Mouse (Mus musculus) MEL-GATA-1-ER (cell line): ENCODE measurements around the gene Nup107.
A peak's percentile ranks its signal among the peaks of the same experiment; 100 is the strongest.
"Not testable (repeated sequence)": the region's sequence is repeated elsewhere in the genome, so short reads cannot be mapped to it uniquely, and the experiment has no call there.

Experiments used
- DNase-seq: peaks from one replicate; pipeline ENCODE4 v3.0.0-alpha.2; 2012; ENCODE audit warnings: low read depth; ENCODE audit errors: extremely low read depth

Nup107 gene

GRCm38 (mm10) chr10:117738928-117739647 is 53.4 kb downstream of the Nup107 start:
- no peak for DNase-seq

GRCm38 (mm10) chr10:117738140-117738921 is 54.2 kb downstream of the Nup107 start:
- DNase-seq: no peak

- not testable (repeated sequence) for DNase-seq
Observed at GRCm38 (mm10) chr10:117737498-117737897, 55.0 kb downstream of the Nup107 start.

GRCm38 (mm10) chr10:117737075-117737474 is 55.4 kb downstream of the Nup107 start:
- no peak for DNase-seq

GRCm38 (mm10) chr10:117736573-117736972 is 55.9 kb downstream of the Nup107 start:
- DNase-seq: no peak

GRCm38 (mm10) chr10:117735396-117735795 is 57.1 kb downstream of the Nup107 start:
- not testable (repeated sequence) for DNase-seq

- DNase-seq: not testable (repeated sequence)
Observed at GRCm38 (mm10) chr10:117734104-117734852, 58.2 kb downstream of the Nup107 start.

GRCm38 (mm10) chr10:117733626-117734025 is 58.9 kb downstream of the Nup107 start:
- not testable (repeated sequence) for DNase-seq

GRCm38 (mm10) chr10:117732962-117733592 is 59.4 kb downstream of the Nup107 start:
- DNase-seq: no peak

- peak; percentile 74 for DNase-seq
Observed at GRCm38 (mm10) chr10:117732184-117732583, 60.3 kb downstream of the Nup107 start.

- DNase-seq: peak; percentile 72
Observed at GRCm38 (mm10) chr10:117731244-117732101, 61.0 kb downstream of the Nup107 start.

- no peak for DNase-seq
Observed at GRCm38 (mm10) chr10:117730637-117731203, 61.8 kb downstream of the Nup107 start.

GRCm38 (mm10) chr10:117730140-117730539 is 62.4 kb downstream of the Nup107 start:
- DNase-seq: no peak

GRCm38 (mm10) chr10:117729139-117729814 is 63.2 kb downstream of the Nup107 start:
- DNase-seq: no peak

GRCm38 (mm10) chr10:117728574-117728973 is 63.9 kb downstream of the Nup107 start:
- no peak for DNase-seq

GRCm38 (mm10) chr10:117727518-117728110 is 64.9 kb downstream of the Nup107 start:
- no peak for DNase-seq

GRCm38 (mm10) chr10:117726888-117727385 is 65.6 kb downstream of the Nup107 start:
- no peak for DNase-seq

- DNase-seq: no peak
Observed at GRCm38 (mm10) chr10:117726350-117726749, 66.2 kb downstream of the Nup107 start.

GRCm38 (mm10) chr10:117725671-117726070 is 66.8 kb downstream of the Nup107 start:
- no peak for DNase-seq
